Mouse (Mus musculus) E14TG2a.4 (cell line): ENCODE data around the gene Ifitm5.

Experiments used
- H3K27me3 ChIP-seq: 2 replicates; pipeline ENCODE4 v1.6.1; 2014; ENCODE audit warnings: low read length, control low read depth; ENCODE audit not compliant: insufficient read depth
- H3K36me3 ChIP-seq: 2 replicates; pipeline ENCODE4 v1.6.1; 2014; ENCODE audit warnings: low read length, control low read depth; ENCODE audit not compliant: insufficient read depth
- H3K4me1 ChIP-seq: replicated peaks from 2 replicates; pipeline ENCODE4 v1.6.1; 2014; ENCODE audit warnings: low read depth, low read length, control low read depth
- H3K4me3 ChIP-seq: replicated peaks from 2 replicates; pipeline ENCODE4 v1.5.1; 2014; ENCODE audit warnings: mild to moderate bottlenecking, low read length
- H3K9me3 ChIP-seq: 2 replicates; pipeline ENCODE4 v1.6.1; 2014; ENCODE audit warnings: low read length, control low read depth
- CTCF ChIP-seq: conservative IDR thresholded peaks from 2 replicates; pipeline ENCODE4 v1.5.1; 2014; ENCODE audit warnings: low read length
- NANOG ChIP-seq: IDR thresholded peaks from 2 replicates; pipeline ENCODE4 v1.6.1; 2014; ENCODE audit warnings: borderline replicate concordance, low read length, mixed read lengths
- POU5F1 ChIP-seq: IDR thresholded peaks from 2 replicates; pipeline ENCODE4 v1.6.1; 2014; ENCODE audit warnings: low read length, borderline replicate concordance

Gene Ifitm5

GRCm38 (mm10) chr7:140949824-140950530, at the start of gene Ifitm5:
Ifitm5 (minus strand) TSS chr7:140950291.
- TF ChIP-seq CTCF (no peak), POU5F1 (no peak), NANOG (no peak)
- Histone ChIP-seq H3K4me1 (peaks cover 89% of the 10 kb centered on the region), H3K4me3 (peak within 1 kb of the TSS; percentile 93), H3K9me3 (no peaks in the 10 kb centered on the region), H3K36me3 (peaks cover 97% of the 10 kb centered on the region), H3K27me3 (no peaks in the 10 kb centered on the region)

GRCm38 (mm10) chr7:140998853-140999700, 49.0 kb upstream of the Ifitm5 start:
- no peaks in the 10 kb centered on the region for H3K27me3 ChIP-seq
- H3K36me3 ChIP-seq, result no peaks in the 10 kb centered on the region
- TF ChIP-seq CTCF (no peak), POU5F1 (no peak), NANOG (no peak)
- peaks cover 30% of the 10 kb centered on the region for H3K4me1 ChIP-seq
- H3K9me3 ChIP-seq, result no peaks in the 10 kb centered on the region; the same call in 1 of the 2 replicates
- no peak overlapping the region for H3K4me3 ChIP-seq

- H3K27me3 ChIP-seq, result no peaks in the 10 kb centered on the region
- peaks cover 33% of the 10 kb centered on the region for H3K4me1 ChIP-seq
- no peaks in the 10 kb centered on the region for H3K36me3 ChIP-seq
- TF ChIP-seq POU5F1 (no peak), CTCF (no peak), NANOG (no peak)
- no peaks in the 10 kb centered on the region for H3K9me3 ChIP-seq
- no peak overlapping the region for H3K4me3 ChIP-seq
Measured at GRCm38 (mm10) chr7:140997817-140998216, 47.7 kb upstream of the Ifitm5 start.

GRCm38 (mm10) chr7:140991117-140991689, 41.1 kb upstream of the Ifitm5 start:
- H3K27me3 ChIP-seq, result no peaks in the 10 kb centered on the region
- H3K9me3 ChIP-seq, result no peaks in the 10 kb centered on the region
- peak overlapping the region; percentile 63 for H3K4me3 ChIP-seq
- H3K4me1 ChIP-seq, result peaks cover 82% of the 10 kb centered on the region
- no peaks in the 10 kb centered on the region for H3K36me3 ChIP-seq
- TF ChIP-seq CTCF (peak; percentile 13; the same call in 1 of the 2 replicates), POU5F1 (no peak)

GRCm38 (mm10) chr7:140990622-140991021, 40.5 kb upstream of the Ifitm5 start:
- Histone ChIP-seq H3K4me1 (peaks cover 84% of the 10 kb centered on the region), H3K4me3 (peak overlapping the region; percentile 63), H3K27me3 (no peaks in the 10 kb centered on the region), H3K9me3 (no peaks in the 10 kb centered on the region), H3K36me3 (no peaks in the 10 kb centered on the region)
- no peak for TF ChIP-seq NANOG
- no peak for TF ChIP-seq POU5F1
- no peak for TF ChIP-seq CTCF

GRCm38 (mm10) chr7:140990185-140990584, 40.1 kb upstream of the Ifitm5 start:
- Histone ChIP-seq H3K36me3 (no peaks in the 10 kb centered on the region), H3K4me3 (peak overlapping the region; percentile 63), H3K4me1 (peaks cover 84% of the 10 kb centered on the region), H3K27me3 (no peaks in the 10 kb centered on the region), H3K9me3 (no peaks in the 10 kb centered on the region)
- TF ChIP-seq CTCF, result no peak
- no peak for TF ChIP-seq POU5F1
- no peak for TF ChIP-seq NANOG

- Histone ChIP-seq H3K9me3 (no peaks in the 10 kb centered on the region), H3K4me3 (no peak overlapping the region), H3K4me1 (peaks cover 79% of the 10 kb centered on the region), H3K27me3 (no peaks in the 10 kb centered on the region), H3K36me3 (no peaks in the 10 kb centered on the region)
- TF ChIP-seq NANOG (no peak), CTCF (no peak), POU5F1 (no peak)
Measured at GRCm38 (mm10) chr7:140989022-140989421, 38.9 kb upstream of the Ifitm5 start.
